Mouse (Mus musculus): ENCODE data around the gene Eif2ak1. TPM values are rescaled to one million over a fixed set of nuclear protein-coding genes. Genes with fewer than 3 reads are reported as not detected.

The Eif2ak1 gene
- polyA plus RNA-seq, 1 experiment from 2014 or later: 82.6 TPM

DNA sequence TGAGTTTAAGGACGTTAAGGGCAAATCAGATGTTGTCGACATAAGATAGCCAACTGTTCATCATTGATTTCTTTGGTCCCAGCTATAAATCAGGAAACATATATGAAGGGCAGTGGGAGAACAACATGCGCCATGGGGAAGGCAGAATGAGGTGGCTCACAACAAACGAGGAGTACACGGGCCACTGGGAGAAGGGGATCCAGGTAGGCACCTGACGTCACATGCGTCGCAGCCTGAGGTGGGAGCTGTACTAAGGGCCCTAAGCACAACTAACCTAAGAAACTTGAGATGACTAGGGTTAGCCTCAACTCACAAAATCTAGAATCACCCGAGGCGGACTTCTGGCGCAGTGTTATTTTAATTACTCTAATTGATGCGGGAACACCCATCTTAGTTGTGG, 130.8 kb downstream of the Eif2ak1 start:
- ATAC-seq (replicated peaks; ENCODE audit: low FRiP score): no peak
- Histone ChIP-seq H3K9ac (ENCODE audit: low read depth, low read length) (no peak overlapping the region), H3K36me3 (ENCODE audit: control insufficient read depth, insufficient read depth, low read length) (no peaks in the 10 kb centered on the region), H3K4me1 (replicated peaks; ENCODE audit: control insufficient read depth, insufficient read depth, low read length) (no peaks in the 10 kb centered on the region), H3K9me3 (ENCODE audit: control insufficient read depth, low read length) (no peaks in the 10 kb centered on the region), H3K4me2 (no peak overlapping the region), H3K4me3 (ENCODE audit: low read depth, low read length) (no peak overlapping the region), H3K27ac (ENCODE audit: low read depth, low read length) (no peak overlapping the region), H3K27me3 (replicated peaks; ENCODE audit: control insufficient read depth, insufficient read depth, low read length) (no peaks in the 10 kb centered on the region)
- no peak for DNase-seq (ENCODE audit: low spot score)
- 86% methylated on average over 12 of the region's 12 CpGs for WGBS

DNA sequence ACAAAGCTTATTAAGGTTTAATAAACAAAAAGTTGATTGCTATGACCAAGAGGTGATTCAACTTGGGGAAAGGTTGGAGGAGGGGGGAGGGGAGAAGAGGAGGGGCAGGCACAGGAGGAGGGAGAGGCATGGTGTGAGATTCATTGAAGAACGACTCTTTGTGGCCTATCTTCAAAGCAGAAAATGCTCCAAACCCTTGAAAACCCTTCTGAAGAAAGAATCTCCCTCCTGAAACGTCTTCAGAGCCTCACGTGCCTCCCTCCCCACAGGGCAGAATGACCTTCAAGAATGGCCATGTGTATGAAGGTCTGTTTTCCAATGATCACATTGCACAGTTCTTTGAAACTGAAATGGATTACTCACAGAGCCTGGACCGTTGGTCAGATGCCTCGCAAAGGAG, 132.4 kb downstream of the Eif2ak1 start:
- no peak overlapping the region for H3K9ac ChIP-seq (ENCODE audit: low read depth, low read length)
- H3K4me3 ChIP-seq (ENCODE audit: low read depth, low read length): no peak overlapping the region
- no peak overlapping the region for H3K27ac ChIP-seq (ENCODE audit: low read depth, low read length)
- H3K4me1 ChIP-seq (replicated peaks; ENCODE audit: control insufficient read depth, insufficient read depth, low read length): no peaks in the 10 kb centered on the region
- 40% methylated on average over 5 of the region's 5 CpGs for WGBS
- ATAC-seq (replicated peaks; ENCODE audit: low FRiP score): no peak
- H3K9me3 ChIP-seq (ENCODE audit: control insufficient read depth, low read length): no peaks in the 10 kb centered on the region
- DNase-seq (ENCODE audit: low spot score): no peak
- H3K36me3 ChIP-seq (ENCODE audit: control insufficient read depth, insufficient read depth, low read length): no peaks in the 10 kb centered on the region
- no peaks in the 10 kb centered on the region for H3K27me3 ChIP-seq (replicated peaks; ENCODE audit: control insufficient read depth, insufficient read depth, low read length)
- no peak overlapping the region for H3K4me2 ChIP-seq

Other genes with a start within 250 kb of the Eif2ak1 start
- 62.8 and 64.5 TPM in 2 replicates for gene Cyth3, start 195.3 kb upstream of the Eif2ak1 start, polyA plus RNA-seq (2014; fragmentation: Nextera tagmentation; extraction: Ambion mirVana)
- gene Usp42, start 85.5 kb upstream of the Eif2ak1 start, polyA plus RNA-seq (2014; fragmentation: Nextera tagmentation; extraction: Ambion mirVana): 13.2 and 14.7 TPM in 2 replicates
- 0.19 and 0.22 TPM in 2 replicates for gene Ankrd61, start 79.9 kb downstream of the Eif2ak1 start, polyA plus RNA-seq (2014; fragmentation: Nextera tagmentation; extraction: Ambion mirVana)
- 126 and 130 TPM in 2 replicates for gene Aimp2, start 92.1 kb downstream of the Eif2ak1 start, polyA plus RNA-seq (2014; fragmentation: Nextera tagmentation; extraction: Ambion mirVana)
- 27.0 and 30.9 TPM in 2 replicates for gene Pms2, start 92.2 kb downstream of the Eif2ak1 start, polyA plus RNA-seq (2014; fragmentation: Nextera tagmentation; extraction: Ambion mirVana)
- 0.41 and 0.70 TPM in 2 replicates for gene Gm42421, start 110.4 kb downstream of the Eif2ak1 start, polyA plus RNA-seq (2014; fragmentation: Nextera tagmentation; extraction: Ambion mirVana)
- gene Rsph10b, start 115.2 kb downstream of the Eif2ak1 start, polyA plus RNA-seq (2014; fragmentation: Nextera tagmentation; extraction: Ambion mirVana): 0.34 TPM in 2 replicates
- gene Ccz1, start 197.1 kb downstream of the Eif2ak1 start, polyA plus RNA-seq (2014; fragmentation: Nextera tagmentation; extraction: Ambion mirVana): 93.1 and 97.2 TPM in 2 replicates
- gene Ocm, start 208.9 kb downstream of the Eif2ak1 start, polyA plus RNA-seq (2014; fragmentation: Nextera tagmentation; extraction: Ambion mirVana): not detected in 2 replicates

Data from liver, embryonic 11.5 days (tissue).